Mouse (Mus musculus): ENCODE results near the gene Ankrd33b.

Ankrd33b gene

DNA sequence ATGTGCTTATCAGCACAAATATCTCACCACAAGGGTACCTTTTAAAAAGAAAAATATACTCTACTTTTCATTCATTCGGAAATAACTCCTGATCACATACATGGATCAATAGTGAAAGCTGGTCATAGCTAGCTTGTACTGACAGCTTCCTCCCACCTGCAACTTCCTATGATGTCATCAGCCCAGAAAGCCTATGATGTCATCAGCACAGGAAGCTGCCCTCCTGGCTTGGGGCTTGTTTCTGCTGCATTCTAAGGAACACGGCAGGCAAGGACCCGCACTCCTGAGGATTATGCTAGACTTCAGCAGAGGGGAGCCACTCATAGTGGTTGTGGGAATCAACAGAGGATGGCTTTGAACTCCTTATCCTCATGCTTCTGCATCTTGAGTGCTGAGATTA is 63.2 kb downstream of the Ankrd33b start:
- no peak for DNase-seq (ENCODE audit: low read depth, low spot score)

- no peak for DNase-seq (ENCODE audit: low read depth, low spot score)
These were observed 65.1 kb downstream of the Ankrd33b start for GRCm38 (mm10) chr15:31302293-31302990.

- no peak for DNase-seq (ENCODE audit: low read depth, low spot score)
These were observed 68.1 kb downstream of the Ankrd33b start for GRCm38 (mm10) chr15:31299258-31299917.

DNA sequence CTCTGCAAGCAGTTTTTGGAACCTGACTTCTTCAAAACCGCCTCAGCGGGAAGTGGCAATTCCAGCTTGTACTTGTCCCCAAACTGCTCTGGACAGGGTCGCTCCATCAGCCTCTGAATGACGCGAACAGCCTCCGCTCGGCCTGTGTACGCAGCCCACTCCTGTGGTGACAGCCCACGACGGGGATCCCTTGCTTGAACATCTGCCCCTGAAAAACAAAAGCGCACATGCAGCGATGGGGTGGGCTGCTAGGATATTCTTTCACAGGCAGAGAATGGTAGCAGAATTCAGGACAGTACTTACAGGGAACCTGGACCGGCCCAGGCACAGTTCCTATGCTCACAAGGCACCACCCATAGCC is 69.8 kb downstream of the Ankrd33b start:
- DNase-seq (ENCODE audit: low read depth, low spot score), result peak; percentile 25

- DNase-seq (ENCODE audit: low read depth, low spot score), result peak; percentile 31
These were observed 70.4 kb downstream of the Ankrd33b start for GRCm38 (mm10) chr15:31296882-31297776.

DNA sequence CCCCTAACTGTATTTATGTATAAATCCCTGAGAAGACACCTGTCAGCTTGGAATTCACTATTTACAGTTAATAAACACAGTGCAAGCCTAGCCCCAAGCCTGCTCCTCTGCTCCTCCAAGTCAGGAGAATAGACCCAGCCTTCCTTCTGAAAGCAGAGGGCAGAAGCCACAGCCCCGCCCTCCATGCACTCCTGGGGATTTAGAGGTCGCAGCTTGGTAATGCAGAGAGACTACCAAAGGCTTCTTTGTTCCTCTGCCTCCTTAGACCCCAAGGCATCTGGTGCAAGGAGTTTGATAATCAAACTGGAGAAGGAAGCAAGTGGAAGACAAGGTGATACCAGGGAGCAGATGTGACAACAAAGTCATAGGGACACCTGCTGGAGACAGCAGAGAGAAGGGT is 73.2 kb downstream of the Ankrd33b start:
- DNase-seq (ENCODE audit: low read depth, low spot score), result peak; percentile 87

DNA sequence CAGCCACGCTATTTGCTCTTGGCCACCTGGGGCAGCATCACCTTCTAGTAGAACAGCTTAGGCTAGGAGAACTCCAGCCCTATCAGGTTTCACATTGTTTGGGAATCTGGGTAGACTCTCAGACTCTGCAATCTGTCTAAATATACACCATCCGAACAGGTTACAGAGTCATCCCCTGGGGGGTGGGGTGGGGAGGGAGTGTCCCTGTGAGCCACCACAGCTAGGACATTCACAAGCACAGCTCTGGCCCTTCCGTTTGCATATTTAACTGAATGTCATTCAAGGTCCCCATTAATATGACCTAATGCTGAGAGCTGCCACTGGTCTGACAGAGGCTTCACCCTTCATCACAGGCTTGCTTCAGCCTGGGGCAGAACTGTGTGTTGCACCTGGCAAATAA is 74.9 kb downstream of the Ankrd33b start:
- peak; percentile 52 for DNase-seq (ENCODE audit: low read depth, low spot score)

- no peak for DNase-seq (ENCODE audit: low read depth, low spot score)
These were observed 81.8 kb downstream of the Ankrd33b start for GRCm38 (mm10) chr15:31285695-31286094.

GRCm38 (mm10) chr15:31284922-31285631 is 82.4 kb downstream of the Ankrd33b start:
- no peak for DNase-seq (ENCODE audit: low read depth, low spot score)

GRCm38 (mm10) chr15:31284142-31284541 is 83.4 kb downstream of the Ankrd33b start:
- peak; percentile 43 for DNase-seq (ENCODE audit: low read depth, low spot score)

DNA sequence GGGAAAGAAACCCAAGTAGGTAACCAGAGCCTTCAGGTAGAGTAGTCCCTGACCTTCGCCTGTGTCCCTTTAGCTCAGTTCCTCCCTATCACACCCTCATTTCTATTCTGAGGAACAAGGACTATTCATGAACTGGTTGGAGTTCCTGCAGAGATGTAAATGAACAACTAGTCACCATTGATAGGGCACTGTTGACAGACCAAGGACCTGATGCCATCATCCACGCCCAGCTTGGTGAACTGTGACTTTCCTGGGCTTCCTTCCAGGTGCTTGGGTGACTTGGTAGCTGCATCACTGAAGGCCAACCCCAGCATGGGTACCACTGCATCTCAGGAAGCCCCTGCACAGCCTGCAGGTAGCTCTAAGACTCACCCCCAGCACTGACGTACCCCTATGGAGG is 85.2 kb downstream of the Ankrd33b start:
- DNase-seq (ENCODE audit: low read depth, low spot score), result no peak

GRCm38 (mm10) chr15:31281830-31282229 is 85.7 kb downstream of the Ankrd33b start:
- DNase-seq (ENCODE audit: low read depth, low spot score), result no peak

DNA sequence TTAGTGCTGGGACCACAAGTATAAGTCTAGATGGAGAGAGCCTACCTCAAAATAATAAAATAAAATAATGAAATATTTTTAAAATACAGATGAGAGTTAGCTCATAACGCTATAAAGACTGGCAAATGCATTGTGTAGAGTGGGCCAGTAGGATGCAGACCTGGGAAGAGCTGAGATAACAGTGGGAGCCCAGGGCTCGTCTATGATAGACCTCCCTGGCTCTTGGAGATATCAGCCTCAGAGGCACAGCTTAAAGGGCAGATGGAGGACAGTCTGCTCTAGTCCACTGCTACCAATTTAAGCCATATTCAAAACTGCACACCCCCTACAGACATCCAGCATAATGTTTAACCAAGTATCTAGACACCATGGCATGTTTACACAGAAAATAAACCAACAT is 86.8 kb downstream of the Ankrd33b start:
- no peak for DNase-seq (ENCODE audit: low read depth, low spot score)

DNA sequence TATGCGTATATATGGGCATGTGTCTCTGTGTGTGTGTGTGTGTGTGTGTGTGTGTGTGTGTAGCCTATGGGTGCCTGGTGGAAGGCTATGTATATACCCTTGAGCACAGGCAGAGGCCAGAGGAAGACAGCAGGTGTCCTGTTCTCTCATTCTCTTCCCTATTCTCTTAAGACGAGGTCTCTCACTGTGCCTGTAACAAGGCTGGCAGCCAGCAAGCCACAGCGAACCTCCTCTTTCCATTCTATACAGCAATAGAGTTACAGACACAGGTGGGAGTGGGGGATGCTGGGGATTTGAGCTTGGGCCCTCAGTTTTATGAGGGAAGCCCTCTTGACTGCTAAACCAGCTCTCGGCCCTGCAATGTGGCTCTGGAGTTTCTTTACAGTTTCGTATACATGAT is 87.5 kb downstream of the Ankrd33b start:
- DNase-seq (ENCODE audit: low read depth, low spot score), result no peak

DNA sequence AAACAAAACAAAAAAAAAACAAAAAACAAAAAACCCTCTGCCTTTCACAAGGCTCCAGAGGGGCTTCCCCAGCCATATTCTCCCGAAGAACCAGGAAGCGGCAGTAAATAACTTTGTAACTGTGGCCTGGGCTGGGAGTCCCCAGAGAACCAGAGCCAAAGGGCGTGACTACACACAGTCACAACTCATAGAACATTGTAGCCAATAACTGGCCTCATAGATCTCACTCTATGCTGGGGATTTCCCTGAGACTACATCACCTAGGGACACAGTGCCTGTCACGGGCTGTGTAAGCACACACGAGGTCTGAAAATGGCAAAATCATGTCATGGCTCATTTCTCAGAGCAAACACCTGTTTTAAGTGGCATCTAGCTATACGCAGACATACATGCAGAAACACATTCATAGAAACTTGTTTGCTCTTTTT is 87.9 kb downstream of the Ankrd33b start:
- no peak for DNase-seq (ENCODE audit: low read depth, low spot score)

DNA sequence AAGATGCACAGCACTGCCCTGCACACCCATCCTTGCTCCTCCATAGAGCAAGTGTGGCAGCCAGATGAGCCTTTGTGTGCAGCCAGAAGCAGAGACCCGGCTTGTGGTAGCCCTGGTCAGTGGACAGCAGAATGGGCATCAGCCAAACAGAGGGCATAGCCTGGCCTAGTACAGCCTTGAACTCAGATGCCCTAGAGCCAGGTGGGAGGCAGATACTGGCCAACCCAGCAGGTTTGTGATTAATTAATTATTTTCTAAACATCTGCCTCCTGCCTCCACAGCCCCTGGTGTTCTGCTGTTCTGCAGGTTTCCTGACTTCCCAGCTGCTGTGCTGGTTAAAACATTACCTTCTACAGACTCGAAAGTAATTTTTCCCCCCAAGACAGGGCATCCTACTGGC is 88.4 kb downstream of the Ankrd33b start:
- no peak for DNase-seq (ENCODE audit: low read depth, low spot score)

DNA sequence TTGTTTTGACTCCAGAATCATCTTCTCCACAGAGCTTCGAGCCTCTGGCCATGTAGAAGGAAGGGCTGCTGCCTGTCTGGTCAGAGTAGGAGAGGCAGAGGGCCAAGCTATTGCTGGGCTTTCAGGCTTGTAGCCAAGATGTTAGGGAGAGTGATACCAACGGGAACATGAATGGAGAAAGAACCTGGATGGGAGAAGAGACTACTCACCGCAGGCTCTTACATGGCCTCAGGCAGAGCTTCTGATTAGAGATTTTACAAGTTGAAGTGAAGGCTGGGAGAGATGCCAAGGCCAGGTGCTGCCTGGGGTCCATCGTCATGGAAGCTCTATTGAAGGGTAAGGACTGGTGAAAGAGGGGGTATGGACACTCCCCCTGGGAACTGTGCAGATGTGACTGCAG is 89.4 kb downstream of the Ankrd33b start:
- no peak for DNase-seq (ENCODE audit: low read depth, low spot score)

DNA sequence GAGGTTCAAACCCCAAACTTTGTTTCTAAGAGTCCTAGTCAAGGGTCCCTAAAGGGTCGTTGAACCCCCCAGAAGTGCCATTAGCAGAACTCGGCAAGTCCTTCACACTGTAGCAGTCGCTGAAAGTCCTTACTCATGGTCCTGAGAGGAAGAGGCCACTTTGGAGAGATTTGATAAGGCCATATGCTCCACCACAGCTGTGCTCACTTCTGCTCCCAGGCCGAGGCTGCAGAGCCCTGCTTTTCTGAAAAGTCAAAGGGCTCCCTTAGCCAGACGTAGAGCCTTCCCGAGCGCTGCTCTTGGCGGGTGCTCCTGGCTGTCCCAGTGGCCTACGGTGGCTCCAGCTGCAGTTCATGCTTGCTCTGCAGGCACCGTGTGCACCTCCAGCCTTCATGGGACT is 94.0 kb downstream of the Ankrd33b start:
- DNase-seq (ENCODE audit: low read depth, low spot score), result no peak

GRCm38 (mm10) chr15:31272695-31273094 is 94.8 kb downstream of the Ankrd33b start:
- no peak for DNase-seq (ENCODE audit: low read depth, low spot score)

DNA sequence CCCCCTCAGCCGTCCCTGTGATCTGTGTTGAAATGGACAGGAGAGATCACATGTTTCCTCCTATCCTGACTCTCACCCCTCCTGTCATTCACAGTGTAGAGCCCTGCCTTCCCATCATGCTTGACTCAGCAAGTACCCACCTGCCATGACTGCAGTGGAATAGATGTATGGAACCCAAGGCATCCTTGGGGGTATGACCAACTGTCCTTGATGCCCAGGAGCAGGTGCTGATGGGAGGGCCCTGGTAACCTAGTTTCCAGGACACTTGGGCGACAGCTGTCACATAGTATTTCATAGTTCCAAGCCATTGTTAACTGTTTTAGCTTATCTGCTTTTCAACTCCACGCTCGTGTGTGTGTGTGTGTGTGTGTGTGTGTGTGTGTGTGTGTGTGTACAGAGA is 98.0 kb downstream of the Ankrd33b start:
- no peak for DNase-seq (ENCODE audit: low read depth, low spot score)

DNA sequence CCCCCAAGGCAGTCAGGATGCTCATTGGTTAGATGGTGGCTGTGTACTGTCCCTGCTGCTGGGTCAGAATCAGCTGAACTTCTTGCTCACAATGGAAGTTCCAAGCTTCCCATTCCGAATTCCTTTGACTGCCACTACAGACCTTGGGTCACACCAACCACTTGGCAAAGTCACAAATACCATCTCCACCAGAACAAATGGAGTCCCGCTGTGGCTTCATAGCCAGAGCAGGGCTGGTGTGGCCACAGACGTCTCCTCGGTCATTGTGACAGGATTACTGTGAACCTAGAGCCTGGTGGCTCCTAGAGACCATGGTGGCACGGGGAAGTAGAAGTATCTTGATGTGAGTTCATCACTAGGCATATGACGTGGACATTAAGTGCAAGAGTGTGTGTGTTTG is 99.4 kb downstream of the Ankrd33b start:
- DNase-seq (ENCODE audit: low read depth, low spot score), result no peak

DNA sequence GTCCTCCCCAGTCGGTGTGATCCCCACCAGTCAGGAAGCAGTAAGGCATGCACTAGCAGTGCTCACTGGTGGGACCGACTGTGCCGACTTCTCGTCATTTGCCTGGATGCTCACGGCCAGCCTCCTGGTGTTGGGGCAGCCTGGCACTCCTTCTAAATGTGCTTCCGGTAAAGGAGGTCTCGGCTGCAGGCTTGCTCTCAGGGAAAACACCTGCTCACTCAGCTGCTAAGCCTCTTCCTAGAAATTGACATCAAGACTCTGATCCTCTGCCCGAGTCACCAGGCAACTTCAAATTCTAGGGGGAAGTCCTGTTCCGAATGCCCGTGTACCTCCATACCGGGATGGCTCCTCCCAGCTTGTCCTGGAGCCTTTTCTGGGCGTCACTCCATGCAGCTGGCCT is 101.7 kb downstream of the Ankrd33b start:
- DNase-seq (ENCODE audit: low read depth, low spot score), result no peak

Measured in R1 (cell line).